Mouse (Mus musculus) adrenal gland, adult (tissue): ENCODE data around the gene Fbxo47.
"Not testable (repeated sequence)": the region's sequence is repeated elsewhere in the genome, so short reads cannot be mapped to it uniquely, and the experiment has no call there.

Source experiments
- DNase-seq, 2 experiments: peaks; one replicate each; pipeline ENCODE4 v3.0.0; 2022 to 2023; ENCODE audit warnings: low spot score in 1 of 2; ENCODE audit not compliant: inconsistent age in 2 of 2

Fbxo47 gene

DNA sequence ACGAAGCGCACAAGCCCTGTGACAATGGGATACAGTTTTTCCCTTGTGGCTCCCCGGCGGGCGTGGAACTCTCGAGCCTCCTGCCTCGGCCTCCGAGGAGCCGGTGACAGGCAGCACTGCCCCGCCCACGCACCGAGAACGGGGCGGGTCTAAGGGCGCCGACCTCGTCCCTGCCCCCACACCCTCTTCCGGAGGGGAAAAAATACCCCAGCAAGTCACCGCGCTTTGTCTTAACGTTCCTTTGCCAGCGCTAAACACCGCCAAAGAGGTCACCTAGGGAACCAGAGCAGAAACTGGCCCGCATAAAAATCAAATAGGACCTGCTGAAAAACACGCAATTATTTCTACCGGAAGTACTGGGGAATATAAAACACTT is 424 bp downstream of the Fbxo47 start:
- DNase-seq: peak; percentile 83 to 92

- no peak for DNase-seq
These were observed 3.6 kb downstream of the Fbxo47 start for GRCm38 (mm10) chr11:97880362-97880761.

- DNase-seq: no peak
These were observed 6.6 kb downstream of the Fbxo47 start for GRCm38 (mm10) chr11:97877341-97877740.

DNA sequence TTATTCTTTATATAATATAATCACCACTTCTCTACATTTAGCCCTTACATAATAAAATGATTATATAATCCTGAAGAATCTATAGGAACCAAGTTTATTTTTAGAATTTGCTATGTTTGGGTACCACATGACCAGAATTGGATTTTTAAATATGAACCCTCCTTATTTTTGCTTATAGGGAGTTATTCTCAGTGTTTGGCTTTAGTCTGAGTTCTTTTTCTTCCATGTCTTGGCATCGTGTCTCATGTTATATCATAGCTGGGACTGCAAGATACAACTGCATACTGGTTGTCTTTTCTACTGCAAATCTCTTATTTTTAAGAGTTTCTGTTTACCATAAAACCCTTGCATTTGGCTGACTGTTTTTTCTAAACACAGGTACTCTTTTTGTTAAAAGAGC is 9.6 kb downstream of the Fbxo47 start:
- DNase-seq: no peak

- not testable (repeated sequence) for DNase-seq
These were observed 11.6 kb downstream of the Fbxo47 start for GRCm38 (mm10) chr11:97872378-97872777.

DNA sequence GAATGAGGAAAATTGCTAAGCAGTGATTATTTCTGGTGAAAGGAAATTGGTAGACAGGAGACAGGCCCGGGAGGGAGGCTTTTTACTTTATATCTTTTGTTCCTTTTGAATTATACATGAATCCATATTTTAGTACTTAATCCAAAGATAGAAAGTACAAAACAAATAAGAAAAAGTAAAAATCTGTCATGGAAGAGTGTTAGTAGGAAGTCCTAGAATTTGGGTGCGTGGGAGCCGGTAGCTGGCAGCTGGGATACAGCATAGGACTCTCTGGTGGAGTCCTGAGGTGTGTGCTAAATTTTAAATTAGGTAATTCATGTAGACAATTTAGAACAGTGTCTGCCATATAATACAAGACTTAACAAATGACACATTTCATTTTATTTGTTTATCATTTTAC is 16.4 kb downstream of the Fbxo47 start:
- no peak for DNase-seq

DNA sequence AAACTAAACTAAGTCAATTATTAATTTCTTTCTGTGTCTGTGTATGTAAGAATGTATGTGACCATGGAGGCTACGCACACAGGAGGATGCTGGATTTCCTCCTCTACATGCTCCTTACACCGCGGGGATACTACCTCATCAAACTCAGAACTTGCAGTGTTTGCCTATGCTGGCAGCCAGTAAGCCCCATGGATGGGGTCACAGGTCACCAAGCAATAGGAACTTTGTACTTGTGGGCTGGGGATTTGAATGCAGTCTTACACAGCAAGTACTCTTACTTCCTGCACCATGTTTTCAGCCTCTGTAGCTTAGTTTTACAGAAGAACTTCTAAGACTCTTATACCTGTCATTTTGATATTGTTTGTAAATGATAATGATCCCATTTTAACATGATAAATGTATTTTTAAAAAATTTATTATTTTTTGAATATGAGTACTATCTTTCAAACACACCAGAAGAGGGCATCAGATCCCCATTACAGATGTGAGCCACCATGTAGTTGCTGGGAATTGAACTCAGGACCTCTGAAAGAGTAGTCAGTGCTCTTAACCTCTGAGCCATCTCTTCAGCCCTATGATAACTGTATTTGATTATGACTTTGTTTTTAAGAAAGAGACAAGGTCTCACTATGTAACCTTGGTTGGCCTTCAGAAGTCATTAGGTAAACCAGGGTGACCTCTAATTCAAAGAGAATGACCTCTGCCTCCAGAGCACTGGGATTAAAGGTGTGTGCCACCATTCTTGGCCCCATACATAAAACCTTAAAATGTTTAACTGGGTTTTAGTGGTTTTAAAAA is 17.7 kb downstream of the Fbxo47 start:
- no peak for DNase-seq

DNA sequence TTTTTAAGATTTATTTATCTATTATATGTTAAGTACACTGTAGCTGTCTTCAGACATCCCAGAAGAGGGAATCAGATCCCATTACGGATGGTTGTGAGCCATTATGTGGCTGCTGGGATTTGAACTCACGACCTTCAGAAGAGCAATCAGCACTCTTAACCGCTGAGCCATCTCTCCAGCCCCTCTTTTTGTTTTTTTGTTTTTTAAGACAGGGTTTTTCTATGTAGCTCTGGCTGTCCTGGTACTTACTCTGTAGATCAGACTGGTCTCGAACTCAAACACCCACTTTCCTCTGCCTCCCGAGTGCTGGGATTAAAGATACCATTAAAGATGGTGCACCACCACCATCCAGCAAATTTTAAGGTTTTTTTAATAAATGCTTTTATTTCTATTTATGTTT is 18.5 kb downstream of the Fbxo47 start:
- DNase-seq: no peak

DNA sequence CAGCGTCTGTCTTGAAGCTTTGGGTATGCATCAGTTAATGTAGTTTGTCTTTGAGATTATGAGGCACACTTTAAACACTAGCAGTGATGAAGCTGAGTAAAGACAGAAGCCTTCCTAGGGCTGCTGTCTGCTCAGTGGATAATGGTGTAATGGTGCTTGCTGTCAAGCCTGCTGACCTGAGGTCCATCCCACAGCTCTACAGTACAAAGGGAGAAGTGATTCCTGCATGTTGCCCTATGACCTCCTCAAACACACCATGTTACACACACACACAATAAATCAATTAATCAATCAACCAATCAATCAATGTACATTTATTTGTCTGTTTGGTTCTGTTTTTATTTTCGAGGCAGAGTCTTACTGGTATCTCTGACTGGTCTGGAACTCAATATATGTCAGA is 21.8 kb downstream of the Fbxo47 start:
- no peak for DNase-seq

DNA sequence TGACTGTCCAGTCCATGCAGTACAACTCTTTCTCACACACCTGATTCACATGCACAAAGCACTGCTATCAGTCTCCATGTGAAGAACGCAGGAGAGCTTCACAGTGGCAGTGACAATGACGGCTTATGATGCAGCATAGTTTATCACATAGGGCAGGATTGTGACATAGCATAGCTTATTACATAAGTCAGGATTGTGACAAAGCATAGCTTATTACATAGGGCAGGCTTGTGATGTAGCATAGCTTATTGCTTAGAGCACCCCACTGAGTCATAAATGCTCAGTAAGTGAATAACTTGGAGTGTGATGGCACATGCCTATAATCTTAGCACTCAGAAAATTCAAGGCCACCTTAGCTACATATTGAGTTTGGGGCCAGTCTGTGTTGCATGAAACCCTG is 28.5 kb downstream of the Fbxo47 start:
- DNase-seq: no peak

DNA sequence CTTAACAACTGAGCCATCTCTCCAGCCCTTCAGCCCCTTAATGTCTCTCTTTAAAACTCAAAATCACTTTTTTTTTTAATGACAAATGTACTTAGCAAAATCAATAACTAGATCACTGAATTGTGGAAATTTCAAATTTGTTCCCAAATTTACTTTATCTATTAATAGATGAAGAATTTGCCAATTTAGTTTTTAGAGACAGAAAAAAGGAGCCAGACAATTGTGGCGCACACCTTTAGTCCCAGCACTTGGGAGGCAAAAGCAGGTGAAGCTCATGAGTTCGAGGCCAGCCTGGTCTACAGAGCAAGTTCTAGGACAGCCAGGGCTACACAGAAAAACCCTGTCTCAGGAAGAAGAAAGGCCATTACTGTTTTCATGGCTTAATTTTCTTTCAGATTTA is 32.4 kb downstream of the Fbxo47 start:
- DNase-seq: no peak

GRCm38 (mm10) chr11:97850367-97850766 is 33.6 kb downstream of the Fbxo47 start:
- DNase-seq: peak; percentile 27 to 63

- DNase-seq: peak in 1 of 2 experiments; percentile 37
These were observed 42.0 kb downstream of the Fbxo47 start for GRCm38 (mm10) chr11:97842001-97842400.

DNA sequence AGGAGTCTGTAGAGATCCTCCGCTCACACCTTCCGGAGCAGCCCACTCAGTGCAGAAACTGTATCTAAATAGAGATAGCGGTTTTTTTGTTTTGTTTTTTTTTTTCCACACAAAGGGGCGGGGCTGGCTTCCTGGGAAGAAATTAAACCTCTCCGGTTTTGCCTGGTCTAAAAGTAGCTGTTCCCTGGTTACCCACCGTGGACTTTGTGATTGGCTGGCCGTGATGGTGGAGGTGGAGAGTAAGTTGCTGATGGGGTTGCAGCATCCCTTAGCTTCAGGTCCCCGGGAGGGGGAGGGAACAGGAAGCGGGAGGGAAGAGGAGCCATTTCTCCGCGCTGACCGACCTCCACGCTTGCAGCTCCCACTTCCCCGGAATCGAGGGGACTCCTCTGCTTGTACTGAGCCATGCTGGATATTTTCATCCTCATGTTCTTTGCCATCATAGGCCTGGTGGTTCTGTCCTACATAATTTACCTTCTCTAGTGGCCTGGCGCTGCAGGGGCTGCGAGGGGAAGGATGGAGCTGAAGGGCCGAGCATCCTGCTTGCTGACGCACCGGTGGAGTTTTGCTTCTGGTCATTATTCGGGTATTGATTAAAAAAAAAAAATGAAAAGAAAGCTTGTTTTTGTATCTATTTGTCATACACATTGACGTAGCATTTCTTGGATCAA is 42.8 kb downstream of the Fbxo47 start:
- peak; percentile 79 to 91 for DNase-seq

DNA sequence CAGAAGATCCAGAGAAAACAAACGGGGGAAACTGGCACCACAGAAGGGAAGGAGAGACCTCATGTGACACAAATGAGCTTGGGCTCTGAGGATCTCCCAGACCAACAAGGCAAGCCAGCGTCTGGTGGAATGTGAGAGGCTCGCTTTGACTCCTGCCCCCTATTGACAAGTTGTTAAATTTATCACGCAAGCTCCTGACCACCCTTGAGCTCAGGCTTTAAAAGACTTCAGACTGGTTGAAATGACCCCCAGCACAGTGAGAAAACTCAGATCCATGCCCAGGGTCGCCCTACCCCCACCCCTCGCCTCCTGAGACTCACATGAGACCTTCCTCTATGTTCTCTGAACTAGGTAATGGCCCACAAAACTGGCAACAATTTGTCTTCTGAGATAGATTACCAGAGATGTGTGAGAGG is 43.4 kb downstream of the Fbxo47 start, which contains the start of gene B230217C12Rik:
Gene B230217C12Rik, plus strand, starts transcription at position 242 of the 416 bp plus-strand sequence.
- no peak for DNase-seq

DNA sequence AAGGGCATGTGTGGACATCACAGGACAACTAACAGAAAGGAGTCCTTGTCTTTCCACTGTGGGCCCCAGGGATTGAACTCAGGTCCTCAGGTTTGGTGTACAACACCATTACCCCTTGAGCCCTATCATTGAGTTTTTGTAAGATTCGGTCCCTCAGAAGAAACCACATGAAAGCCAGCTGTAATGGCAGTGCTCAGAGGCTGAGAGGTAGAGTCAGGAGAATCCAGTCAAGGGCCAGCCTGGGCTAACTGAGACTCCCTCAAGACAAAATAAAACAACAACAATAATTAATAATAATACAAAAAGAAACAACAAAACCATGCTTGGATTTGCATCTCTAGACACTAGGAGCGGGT is 43.8 kb downstream of the Fbxo47 start:
- DNase-seq: no peak

GRCm38 (mm10) chr11:97839441-97840134 is 44.4 kb downstream of the Fbxo47 start:
- peak in 1 of 2 experiments; percentile 53 for DNase-seq

DNA sequence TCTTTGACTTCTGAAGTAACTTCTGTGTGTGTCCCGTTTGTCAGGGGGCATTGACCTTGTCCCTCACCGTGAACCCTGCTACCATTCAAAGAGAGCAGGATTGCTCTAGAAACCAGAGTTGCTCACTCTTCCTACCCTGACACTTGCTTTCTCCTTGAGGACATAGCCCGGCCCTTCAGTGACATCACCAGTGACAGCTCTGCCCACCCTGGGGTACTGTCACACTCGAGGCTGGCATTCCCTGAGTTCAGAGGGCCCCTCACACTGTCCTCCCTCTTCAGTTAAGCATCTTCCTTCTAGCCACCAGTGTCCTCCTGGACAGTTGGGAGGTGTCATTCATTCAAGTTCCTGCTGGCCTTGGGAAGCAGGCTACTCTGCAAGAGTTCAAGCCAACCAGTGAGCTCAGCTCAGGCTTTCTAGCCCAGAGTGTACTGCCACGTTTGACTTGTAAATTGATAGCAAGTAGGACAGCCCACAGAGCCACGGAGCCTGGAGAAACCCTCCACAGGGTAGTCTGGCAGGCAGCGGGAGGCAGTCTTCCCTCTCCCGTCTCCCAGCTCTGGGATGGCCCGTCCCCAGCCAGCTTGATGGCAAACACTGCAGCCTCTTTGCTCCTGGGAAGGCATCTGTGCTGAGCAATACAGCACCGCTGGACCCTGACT is 45.0 kb downstream of the Fbxo47 start:
- DNase-seq: peak; percentile 42 to 85

- DNase-seq: peak; percentile 19 to 36
These were observed 46.3 kb downstream of the Fbxo47 start for GRCm38 (mm10) chr11:97837641-97838149.

DNA sequence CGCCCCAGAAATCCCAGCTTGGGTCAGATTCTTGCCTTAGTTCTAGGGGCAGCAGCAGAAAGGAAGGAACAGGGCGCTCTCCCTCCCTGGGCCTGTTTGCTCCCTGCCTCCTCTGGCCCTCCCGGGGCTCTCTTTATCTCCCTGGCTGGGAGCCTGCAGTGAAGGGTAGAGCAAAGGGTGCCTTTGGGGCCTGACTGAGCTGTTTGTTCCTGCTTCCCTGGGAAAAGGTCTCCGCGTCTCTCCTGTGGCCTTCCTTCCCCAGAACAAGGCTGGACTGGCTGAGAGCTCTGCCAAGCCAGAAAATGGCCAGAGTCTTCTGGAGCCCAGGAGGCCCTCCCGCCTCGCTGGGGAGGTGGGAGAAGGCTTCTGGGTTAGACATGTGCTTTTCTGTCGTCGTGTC is 46.9 kb downstream of the Fbxo47 start:
- DNase-seq: peak; percentile 47 to 51

GRCm38 (mm10) chr11:97836541-97836940 is 47.4 kb downstream of the Fbxo47 start:
- peak in 1 of 2 experiments; percentile 42 for DNase-seq
